Mouse (Mus musculus): Measurements from ENCODE around the gene Ttc12. TPM values are rescaled to one million over a fixed set of nuclear protein-coding genes. Genes with fewer than 3 reads are reported as not detected.

Ttc12 gene
- polyA plus RNA-seq (2014; fragmentation: Illumina TruSeq; extraction: RNeasy Lipid Tissue Mini Kit (QIAGEN cat#74804); ENCODE audit: low read depth, low replicate concordance) = 10.6 TPM

DNA sequence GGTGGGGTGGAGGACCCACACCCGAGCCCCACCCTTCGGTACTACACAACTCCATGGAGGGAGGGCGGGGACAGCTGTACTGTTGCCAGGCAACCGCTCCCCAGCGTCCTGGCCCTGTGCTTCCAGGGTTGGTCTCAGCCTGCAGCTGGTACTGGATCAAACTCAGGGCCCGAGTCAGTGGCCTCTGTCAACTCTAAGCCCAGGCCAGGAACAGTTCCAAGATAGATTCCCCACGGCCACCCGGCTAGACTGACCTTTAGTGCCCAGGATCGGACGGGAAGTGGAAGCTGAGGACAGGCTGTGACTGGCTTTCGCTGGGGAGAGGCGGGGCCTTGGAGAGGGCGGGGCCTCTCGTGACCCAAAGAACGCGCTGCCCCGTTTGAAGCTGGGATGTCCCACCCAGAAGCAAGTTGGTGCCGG lies at the start of gene Ttc12:
Ttc12 (minus strand) TSS at position 334 of the 420 bp plus-strand sequence.

DNA sequence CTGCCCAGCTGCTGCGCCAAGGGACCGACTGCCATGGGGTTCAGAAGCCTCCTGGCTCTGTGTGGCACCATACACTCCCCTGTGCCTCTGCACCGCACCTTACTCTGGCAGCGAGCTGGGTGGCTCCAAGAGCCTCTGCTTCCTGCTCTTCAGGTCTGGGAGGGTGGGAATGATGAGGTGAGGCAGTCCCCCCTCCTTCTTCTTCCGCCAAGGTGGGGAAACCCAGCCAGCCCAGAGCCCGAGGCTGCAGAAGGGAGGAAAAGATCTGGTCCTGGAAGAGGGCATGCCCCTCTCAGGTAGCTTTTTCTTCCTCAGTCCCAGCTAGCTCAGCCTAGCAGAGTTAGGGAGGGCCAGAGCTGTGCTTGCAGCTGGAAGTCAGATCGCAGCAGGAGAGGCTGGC lies 59.1 kb downstream of the Ttc12 start, which contains the start of gene Ankk1:
Ankk1 (minus strand) TSS at position 101 of the 400 bp plus-strand sequence.

Other genes starting within 250 kb of the Ttc12 start
- not detected for gene Gm4894, start 235.7 kb downstream of the Ttc12 start, polyA plus RNA-seq (2014; fragmentation: Illumina TruSeq; extraction: RNeasy Lipid Tissue Mini Kit (QIAGEN cat#74804); ENCODE audit: low read depth, low replicate concordance)
- gene Drd2, start 145.6 kb downstream of the Ttc12 start, polyA plus RNA-seq (2014; fragmentation: Illumina TruSeq; extraction: RNeasy Lipid Tissue Mini Kit (QIAGEN cat#74804); ENCODE audit: low read depth, low replicate concordance) = 0.58 TPM
- gene Ankk1, start 59.2 kb downstream of the Ttc12 start, polyA plus RNA-seq (2014; fragmentation: Illumina TruSeq; extraction: RNeasy Lipid Tissue Mini Kit (QIAGEN cat#74804); ENCODE audit: low read depth, low replicate concordance) = not detected

All from adrenal gland, adult 10 weeks (tissue).